Mouse (Mus musculus) limb, embryonic 14.5 days (tissue): ENCODE data around the gene Gm364. TPM values are rescaled to one million over a fixed set of nuclear protein-coding genes. Genes with fewer than 3 reads are reported as not detected.

Source experiments
- ATAC-seq: fragments of 200-750 bp; cut with Nextera tagmentation; 2 replicates; pipeline ENCODE4 v1.8.0; 2017; ENCODE audit warnings: low read depth, moderate number of reproducible peaks, moderate TSS enrichment; ENCODE audit not compliant: low FRiP score
- DNase-seq: peaks from one replicate; pipeline ENCODE4 v3.0.0-alpha.2; 2015; ENCODE audit warnings: low spot score
- H3K27ac ChIP-seq: fragments of 300-500 bp; sonication (generic); replicated peaks from 2 replicates; pipeline ENCODE4 v1.5.1; 2014; ENCODE audit warnings: low read depth, mild to moderate bottlenecking, low read length, moderate library complexity, mixed read lengths
- H3K27me3 ChIP-seq: fragments of 300-500 bp; sonication (generic); 2 replicates; pipeline ENCODE4 v1.6.1; 2014; ENCODE audit warnings: low read length, mixed read lengths; ENCODE audit not compliant: control insufficient read depth, insufficient read depth
- H3K36me3 ChIP-seq: fragments of 300-500 bp; sonication (generic); 2 replicates; pipeline ENCODE4 v1.6.1; 2014; ENCODE audit warnings: mild to moderate bottlenecking, low read length, moderate library complexity, mixed read lengths; ENCODE audit not compliant: control insufficient read depth, insufficient read depth
- H3K4me1 ChIP-seq: fragments of 300-500 bp; sonication (generic); 2 replicates; pipeline ENCODE4 v1.6.1; 2014; ENCODE audit warnings: antibody characterized with exemption, low read length, mixed read lengths; ENCODE audit not compliant: control insufficient read depth, insufficient read depth
- H3K4me2 ChIP-seq: fragments of 300-500 bp; sonication (generic); replicated peaks from 2 replicates; pipeline ENCODE4 v1.6.1; 2014; ENCODE audit warnings: low read depth, mild to moderate bottlenecking, low read length, moderate library complexity; ENCODE audit not compliant: severe bottlenecking
- H3K4me3 ChIP-seq: fragments of 300-500 bp; sonication (generic); replicated peaks from 2 replicates; pipeline ENCODE4 v1.5.1; 2014; ENCODE audit warnings: low read length
- H3K9ac ChIP-seq: fragments of 300-500 bp; sonication (generic); 2 replicates; pipeline ENCODE4 v1.6.1; 2014; ENCODE audit warnings: mild to moderate bottlenecking, low read depth, low read length, moderate library complexity; ENCODE audit not compliant: severe bottlenecking
- H3K9me3 ChIP-seq: fragments of 300-500 bp; sonication (generic); 2 replicates; pipeline ENCODE4 v1.6.1; 2016; ENCODE audit warnings: low read length; ENCODE audit not compliant: control insufficient read depth
- POLR2A ChIP-seq: fragments of 200-500 bp; IDR thresholded peaks from 2 replicates; pipeline ENCODE4 v1.8.0; 2012; ENCODE audit warnings: inconsistent platforms, mild to moderate bottlenecking, moderate library complexity, borderline replicate concordance; ENCODE audit not compliant: insufficient read depth, insufficient read length; ENCODE audit errors: extremely low read depth
- whole genome bisulfite sequencing: fragments of 180-500 bp; shearing (Covaris S2); extraction: QIAGEN DNeasy Blood & Tissue Kit; methylation state at CpG from one replicate; pipeline ENCODE4 v1.1.7; 2014; 5-methylcytosine and 5-hydroxymethylcytosine counted together
- polyA plus RNA-seq, 2 experiments: library from polyadenylated mRNA; depleted of rRNA in 1 of 2; stranded (reverse) in 1 of 2; unstranded in 1 of 2; fragments of >200 nt; fragmentation: Nextera tagmentation in 1 of 2; extraction: Ambion mirVana in 1 of 2; gene quantifications; 2 replicates each; pipeline versions ENCODE4 v1.2.1 to v1.2.3; 2012 to 2014

Gm364 gene
- polyA plus RNA-seq, 2 experiments = not detected

- Histone ChIP-seq H3K27me3 (no peaks in the 10 kb centered on the region), H3K27ac (no peak overlapping the region), H3K4me3 (no peak overlapping the region), H3K36me3 (no peaks in the 10 kb centered on the region), H3K4me2 (no peak overlapping the region), H3K4me1 (no peaks in the 10 kb centered on the region), H3K9ac (no peak overlapping the region), H3K9me3 (no peaks in the 10 kb centered on the region)
- 79% methylated on average over 1 of the region's 1 CpGs for WGBS
- TF ChIP-seq POLR2A = no peak
- DNase-seq (no peak), ATAC-seq (no peak)
Observed at GRCm38 (mm10) chrX:57401388-57401787, 7.6 kb upstream of the Gm364 start.

- DNase-seq (no peak), ATAC-seq (no peak)
- no peak for TF ChIP-seq POLR2A
- Histone ChIP-seq H3K36me3 (no peaks in the 10 kb centered on the region), H3K4me1 (no peaks in the 10 kb centered on the region), H3K27me3 (no peaks in the 10 kb centered on the region), H3K4me2 (no peak overlapping the region), H3K9me3 (no peaks in the 10 kb centered on the region), H3K27ac (no peak overlapping the region), H3K4me3 (no peak overlapping the region), H3K9ac (no peak overlapping the region)
Observed at GRCm38 (mm10) chrX:57403651-57404050, 5.3 kb upstream of the Gm364 start.

- Histone ChIP-seq H3K27ac (no peak overlapping the region), H3K9me3 (no peaks in the 10 kb centered on the region), H3K9ac (no peak overlapping the region), H3K4me3 (no peak overlapping the region), H3K27me3 (no peaks in the 10 kb centered on the region), H3K4me1 (no peaks in the 10 kb centered on the region), H3K4me2 (no peak overlapping the region), H3K36me3 (no peaks in the 10 kb centered on the region)
- DNase-seq = peak; percentile 6
- no peak for ATAC-seq
- no peak for TF ChIP-seq POLR2A
- 5% methylated on average over 2 of the region's 2 CpGs for WGBS
Observed at GRCm38 (mm10) chrX:57431610-57432009, 22.7 kb downstream of the Gm364 start.

GRCm38 (mm10) chrX:57433897-57434296 is 24.9 kb downstream of the Gm364 start:
- H3K27ac ChIP-seq = no peak overlapping the region
- TF ChIP-seq POLR2A = no peak
- H3K27me3 ChIP-seq = no peaks in the 10 kb centered on the region
- H3K4me3 ChIP-seq = no peak overlapping the region
- H3K9ac ChIP-seq = no peak overlapping the region
- H3K4me1 ChIP-seq = no peaks in the 10 kb centered on the region
- 89% methylated on average over 2 of the region's 2 CpGs for WGBS
- no peak overlapping the region for H3K4me2 ChIP-seq
- H3K36me3 ChIP-seq = no peaks in the 10 kb centered on the region
- DNase-seq (no peak), ATAC-seq (no peak)
- no peaks in the 10 kb centered on the region for H3K9me3 ChIP-seq

GRCm38 (mm10) chrX:57503634-57504033 is 94.7 kb downstream of the Gm364 start, which contains the start of gene Gpr101:
Gene Gpr101 (minus strand): TSS chrX:57503757.
- no peak for TF ChIP-seq POLR2A
- ATAC-seq = no peak

GRCm38 (mm10) chrX:57506247-57506646 is 97.3 kb downstream of the Gm364 start:
- Histone ChIP-seq H3K36me3 (no peaks in the 10 kb centered on the region), H3K4me2 (no peak overlapping the region), H3K4me1 (no peaks in the 10 kb centered on the region), H3K9ac (no peak overlapping the region), H3K9me3 (no peaks in the 10 kb centered on the region), H3K27me3 (peaks cover 8% of the 10 kb centered on the region; the same call in 1 of the 2 replicates), H3K27ac (no peak overlapping the region), H3K4me3 (no peak overlapping the region)
- ATAC-seq (no peak), DNase-seq (no peak)
- no peak for TF ChIP-seq POLR2A
- 74% methylated on average over 1 of the region's 1 CpGs for WGBS

More at GRCm38 (mm10) chrX:57503634-57504033, 94.7 kb downstream of the Gm364 start, which contains the start of gene Gpr101:
- Histone ChIP-seq H3K4me2 (peak within 1 kb of the TSS; percentile 48), H3K9ac (no peak within 1 kb of the TSS), H3K36me3 (no peaks in the 10 kb centered on the region), H3K4me3 (peak within 1 kb of the TSS; percentile 30), H3K9me3 (no peaks in the 10 kb centered on the region), H3K27ac (no peak within 1 kb of the TSS), H3K27me3 (peaks cover 8% of the 10 kb centered on the region; the same call in 1 of the 2 replicates), H3K4me1 (no peaks in the 10 kb centered on the region)
- DNase-seq = no peak
- 12% methylated on average over 23 of the region's 28 CpGs for WGBS
